Mouse (Mus musculus) right cerebral cortex, postnatal 14 days (tissue): ENCODE results near the gene Rasgef1a.

Experiments
- DNase-seq: peaks from one replicate; pipeline ENCODE4 v3.0.0; 2022

Rasgef1a gene

GRCm38 (mm10) chr6:118138731-118139709, 127.8 kb downstream of the Rasgef1a start, which contains the start of gene Csgalnact2:
Gene Csgalnact2 (minus strand): TSS chr6:118139140.
- peak; percentile 89 for DNase-seq

DNA sequence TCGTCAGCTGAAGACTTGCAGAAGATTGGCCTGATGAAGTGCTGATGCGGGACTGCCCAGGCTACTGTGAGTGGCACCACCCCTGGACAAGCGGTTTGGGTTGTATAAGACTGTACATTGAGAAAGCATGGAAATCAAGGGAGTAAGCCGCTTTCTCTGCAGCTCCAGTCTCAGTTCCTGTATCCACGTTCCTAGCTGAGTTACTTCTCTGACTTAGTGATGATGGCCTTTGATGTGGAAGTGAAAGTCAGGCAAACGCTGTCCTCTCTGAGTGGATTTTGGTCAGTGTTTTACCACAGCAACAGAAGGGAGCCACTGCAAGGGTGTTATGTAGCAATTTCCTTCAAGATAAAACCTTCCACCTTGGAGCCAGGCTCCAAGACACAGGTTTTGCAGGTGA, 129.7 kb downstream of the Rasgef1a start:
- no peak for DNase-seq
